ENCODE assay signal across 8 mouse cellular contexts in genomic region chr14:21983311-21983949, GRCm38 (mm10). TPM values are rescaled to one million over a fixed set of nuclear protein-coding genes. Genes with fewer than 3 reads are reported as not detected.
DNase-seq lines count a peak whose midpoint lies in the region; ATAC-seq lines count a peak whose summit lies in the region.

No protein-coding gene starts in this region.

- H3K4me2 ChIP-seq in lung, embryonic 15.5 days = peak overlapping the region; percentile 84
- H3K4me2 ChIP-seq in stomach, embryonic 14.5 days (replicated peaks; ENCODE audit: low read depth, low read length) = peak overlapping the region; percentile 91

- ATAC-seq in lung, embryonic 15.5 days (ENCODE audit: borderline replicate concordance, extremely low read depth, low FRiP score, low TSS enrichment) = no peak
- ATAC-seq in stomach, embryonic 14.5 days (ENCODE audit: insufficient number of reproducible peaks, insufficient read depth, low FRiP score, low read depth) = no peak
- ATAC-seq in monocyte, adult 5-6 weeks (replicated peaks; ENCODE audit: insufficient number of reproducible peaks, low FRiP score, low TSS enrichment, poor library complexity, severe bottlenecking) = no peak

- H3K27me3 ChIP-seq in lung, embryonic 15.5 days = no peaks in the 10 kb centered on the region
- H3K27me3 ChIP-seq in stomach, embryonic 14.5 days (ENCODE audit: control insufficient read depth, insufficient read depth, low read length) = no peaks in the 10 kb centered on the region

- no peaks in the 10 kb centered on the region for H3K9me3 ChIP-seq in lung, embryonic 15.5 days
- no peaks in the 10 kb centered on the region for H3K9me3 ChIP-seq in stomach, embryonic 14.5 days (ENCODE audit: control insufficient read depth, low read depth, low read length)

- peak overlapping the region; percentile 63 for H3K9ac ChIP-seq in lung, embryonic 15.5 days
- H3K9ac ChIP-seq in stomach, embryonic 14.5 days (replicated peaks; ENCODE audit: low read depth, low read length) = peak overlapping the region; percentile 76

- H3K27ac ChIP-seq in lung, embryonic 15.5 days = peak overlapping the region; percentile 87
- peak overlapping the region; percentile 90 for H3K27ac ChIP-seq in stomach, embryonic 14.5 days (ENCODE audit: low read length)

- H3K4me3 ChIP-seq in lung, embryonic 15.5 days = peak overlapping the region; percentile 45
- H3K4me3 ChIP-seq in stomach, embryonic 14.5 days (ENCODE audit: low read depth, low read length) = peak overlapping the region; percentile 97

- H3K36me3 ChIP-seq in lung, embryonic 15.5 days = peaks cover 10% of the 10 kb centered on the region; the same call in 1 of the 2 replicates
- peaks cover 20% of the 10 kb centered on the region for H3K36me3 ChIP-seq in stomach, embryonic 14.5 days (ENCODE audit: control insufficient read depth, insufficient read depth, low read length)

- H3K4me1 ChIP-seq in lung, embryonic 15.5 days = peaks cover 19% of the 10 kb centered on the region
- H3K4me1 ChIP-seq in stomach, embryonic 14.5 days (ENCODE audit: control insufficient read depth, insufficient read depth, low read length) = peaks cover 12% of the 10 kb centered on the region; the same call in 1 of the 2 replicates

- peak; percentile 23 to 26 for DNase-seq in urinary bladder, postnatal 36 days (ENCODE audit: low spot score in 2 of 2)
- no peak for DNase-seq in urinary bladder, postnatal 25 days (ENCODE audit: low spot score)
- DNase-seq in forelimb bud, embryonic 11.5 days (ENCODE audit: low read depth, low spot score) = peak; percentile 33
- peak; percentile 26 to 40 for DNase-seq in kidney, adult 8-10 months
- no peak for DNase-seq in frontal cortex, adult 2 months (ENCODE audit: extremely low spot score in 1 of 2, low spot score in 1 of 2)

- WGBS in lung, embryonic 15.5 days = 3% methylated on average over 22 of the region's 22 CpGs
- 6% methylated on average over 22 of the region's 22 CpGs for WGBS in stomach, embryonic 14.5 days

RNA-seq across cellular contexts. Expression of gene Zfp503, which starts 6.0 kb away (rescaled TPM):
- 26.8 and 28.2 TPM in 2 replicates for polyA plus RNA-seq in lung, embryonic 15.5 days (2015; fragmentation: Nextera tagmentation; extraction: Ambion mirVana)
- 15.2 and 17.0 TPM in 2 replicates for polyA plus RNA-seq in stomach, embryonic 14.5 days (2014; fragmentation: Nextera tagmentation; extraction: Ambion mirVana)
- 1.2 and 1.4 TPM in 2 replicates for polyA plus RNA-seq in frontal cortex, adult 2 months (2012; rRNA removed)
- total RNA-seq in monocyte, adult 5-6 weeks (2017) = 0.38 to 0.64 TPM (median 0.58 TPM) in 3 replicates

RNA-seq across cellular contexts. Expression of gene Lrmda, which starts 36.1 kb away (rescaled TPM):
- polyA plus RNA-seq in lung, embryonic 15.5 days (2015; fragmentation: Nextera tagmentation; extraction: Ambion mirVana) = 0.39 and 0.62 TPM in 2 replicates
- polyA plus RNA-seq in stomach, embryonic 14.5 days (2014; fragmentation: Nextera tagmentation; extraction: Ambion mirVana) = 0.46 and 1.1 TPM in 2 replicates
- polyA plus RNA-seq in frontal cortex, adult 2 months (2012; rRNA removed) = 0.14 and 0.53 TPM in 2 replicates
- 6.4 to 20.3 TPM (median 10.3 TPM) in 3 replicates for total RNA-seq in monocyte, adult 5-6 weeks (2017)

Comparison
In these comparisons a context has a peak if more than half of its experiments do, and no peak if none do; other contexts are left out.
1. DNase-seq: peak in urinary bladder, postnatal 36 days (2 of 2), forelimb bud, embryonic 11.5 days (single experiment) and kidney, adult 8-10 months (2 of 2); none in urinary bladder, postnatal 25 days (single experiment) and frontal cortex, adult 2 months (0 of 2).